Mouse (Mus musculus): ENCODE results near the gene Hcar2. TPM values are rescaled to one million over a fixed set of nuclear protein-coding genes. Genes with fewer than 3 reads are reported as not detected.

Hcar2 gene
- polyA plus RNA-seq, 1 experiment from 2014 or later = 0.13 TPM

- Histone ChIP-seq H3K36me3 (no peaks in the 10 kb centered on the region), H3K4me3 (replicated peaks) (no peak overlapping the region), H3K27ac (replicated peaks) (peak overlapping the region; percentile 43; the same call in 1 of the 2 replicates), H3K9me3 (replicated peaks) (no peaks in the 10 kb centered on the region), H3K9ac (replicated peaks) (no peak overlapping the region), H3K4me2 (no peak overlapping the region), H3K4me1 (no peaks in the 10 kb centered on the region), H3K27me3 (replicated peaks) (no peaks in the 10 kb centered on the region)
- no peak for ATAC-seq (ENCODE audit: low FRiP score)
- 38% methylated on average over 7 of the region's 7 CpGs for WGBS
Measured at GRCm38 (mm10) chr5:123822706-123823105, 42.6 kb downstream of the Hcar2 start.

- no peaks in the 10 kb centered on the region for H3K27me3 ChIP-seq (replicated peaks)
- H3K4me1 ChIP-seq = no peaks in the 10 kb centered on the region
- no peak overlapping the region for H3K27ac ChIP-seq (replicated peaks)
- no peaks in the 10 kb centered on the region for H3K9me3 ChIP-seq (replicated peaks)
- no peak overlapping the region for H3K4me2 ChIP-seq
- H3K4me3 ChIP-seq (replicated peaks) = no peak overlapping the region
- H3K9ac ChIP-seq (replicated peaks) = no peak overlapping the region
- H3K36me3 ChIP-seq = no peaks in the 10 kb centered on the region
- 80% methylated on average over 3 of the region's 3 CpGs for WGBS
- no peak for ATAC-seq (ENCODE audit: low FRiP score)
Measured at GRCm38 (mm10) chr5:123821264-123821571, 44.1 kb downstream of the Hcar2 start.

DNA sequence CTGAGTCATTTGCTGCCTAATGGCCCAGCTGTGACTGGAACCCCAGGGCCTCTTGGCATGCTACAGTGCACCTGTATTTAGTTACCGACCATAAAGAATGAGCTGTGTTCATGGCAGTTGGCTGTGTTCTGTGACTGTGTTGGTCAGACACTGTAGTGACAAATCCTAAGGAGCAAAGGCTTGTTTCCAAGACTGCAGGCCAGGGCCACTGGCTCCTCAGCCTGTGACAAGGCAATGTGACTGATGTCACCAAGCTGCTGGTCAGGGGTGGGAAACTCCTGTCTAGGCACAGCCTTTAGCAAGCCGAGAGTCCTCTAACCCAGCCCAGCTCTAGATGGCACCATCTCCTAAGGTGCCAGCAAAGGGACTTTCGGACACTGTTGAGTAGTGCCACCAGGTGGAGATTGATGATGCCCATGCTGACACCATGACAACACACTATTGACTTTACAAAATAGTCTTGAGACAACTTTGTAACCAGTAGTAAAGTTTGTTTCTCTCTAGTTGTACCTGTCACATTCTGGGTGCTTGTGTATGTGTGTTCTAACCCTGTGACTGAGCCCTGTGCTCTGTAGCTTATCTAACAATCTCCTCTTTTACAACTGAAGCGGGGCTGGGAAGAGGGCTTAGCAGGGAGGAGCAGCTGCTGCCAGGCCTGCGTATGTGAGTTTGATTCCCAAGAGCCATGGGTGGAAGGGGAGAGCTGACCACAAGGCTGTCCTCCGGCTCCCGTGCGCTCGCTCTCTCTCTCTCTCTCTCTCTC, 44.6 kb downstream of the Hcar2 start:
- no peaks in the 10 kb centered on the region for H3K27me3 ChIP-seq (replicated peaks)
- 77% methylated on average over 9 of the region's 9 CpGs for WGBS
- no peak overlapping the region for H3K4me2 ChIP-seq
- no peaks in the 10 kb centered on the region for H3K9me3 ChIP-seq (replicated peaks)
- ATAC-seq (ENCODE audit: low FRiP score) = no peak
- H3K4me3 ChIP-seq (replicated peaks) = no peak overlapping the region
- H3K4me1 ChIP-seq = no peaks in the 10 kb centered on the region
- no peak overlapping the region for H3K9ac ChIP-seq (replicated peaks)
- H3K27ac ChIP-seq (replicated peaks) = no peak overlapping the region
- no peaks in the 10 kb centered on the region for H3K36me3 ChIP-seq

DNA sequence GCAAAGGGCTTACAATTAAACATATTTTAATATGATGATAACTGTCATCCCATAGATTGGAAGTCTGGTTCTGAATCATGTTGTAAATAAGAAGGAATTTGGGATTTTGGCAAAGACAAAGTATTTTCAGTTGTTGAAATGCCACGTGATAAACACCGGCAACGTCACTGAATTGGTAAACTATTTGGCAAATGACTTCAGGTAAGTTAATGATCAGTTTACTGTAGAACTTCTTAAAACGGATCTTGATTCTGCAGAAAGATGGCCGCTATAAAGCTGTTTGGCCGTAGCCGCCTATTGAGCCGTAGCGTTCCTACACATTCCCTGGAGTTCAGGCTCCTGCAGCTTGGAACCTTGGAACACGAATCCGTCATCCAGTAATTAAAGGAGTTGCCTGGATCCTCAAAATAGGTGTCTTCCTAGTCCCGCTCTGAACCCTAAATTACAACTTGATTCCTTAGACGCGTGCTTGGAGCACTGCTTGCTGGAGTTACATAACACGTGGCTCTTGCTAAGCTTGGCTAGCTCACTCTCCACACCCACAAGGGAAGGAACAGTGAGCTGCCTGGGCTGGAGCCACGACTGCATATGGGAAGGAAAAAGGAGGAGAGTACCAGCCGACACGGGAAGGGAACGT, 46.2 kb downstream of the Hcar2 start:
- Histone ChIP-seq H3K4me1 (no peaks in the 10 kb centered on the region), H3K4me2 (no peak overlapping the region), H3K36me3 (no peaks in the 10 kb centered on the region), H3K9ac (replicated peaks) (no peak overlapping the region), H3K27ac (replicated peaks) (no peak overlapping the region), H3K27me3 (replicated peaks) (no peaks in the 10 kb centered on the region), H3K9me3 (replicated peaks) (no peaks in the 10 kb centered on the region), H3K4me3 (replicated peaks) (no peak overlapping the region)
- no peak for ATAC-seq (ENCODE audit: low FRiP score)
- WGBS = 92% methylated on average over 19 of the region's 19 CpGs

GRCm38 (mm10) chr5:123816891-123817290, 48.4 kb downstream of the Hcar2 start:
- Histone ChIP-seq H3K4me1 (no peaks in the 10 kb centered on the region), H3K9me3 (replicated peaks) (no peaks in the 10 kb centered on the region), H3K4me2 (no peak overlapping the region), H3K27me3 (replicated peaks) (no peaks in the 10 kb centered on the region), H3K4me3 (replicated peaks) (no peak overlapping the region), H3K36me3 (no peaks in the 10 kb centered on the region), H3K27ac (replicated peaks) (no peak overlapping the region), H3K9ac (replicated peaks) (no peak overlapping the region)
- 87% methylated on average over 7 of the region's 7 CpGs for WGBS
- no peak for ATAC-seq (ENCODE audit: low FRiP score)

Other genes starting within 250 kb of the Hcar2 start
- gene Clip1, start 180.9 kb downstream of the Hcar2 start, polyA plus RNA-seq (2015; fragmentation: Nextera tagmentation; extraction: Ambion mirVana) = 72.1 and 81.1 TPM in 2 replicates
- gene Zcchc8, start 144.4 kb downstream of the Hcar2 start, polyA plus RNA-seq (2015; fragmentation: Nextera tagmentation; extraction: Ambion mirVana) = 57.0 and 65.8 TPM in 2 replicates
- gene Rsrc2, start 116.1 kb downstream of the Hcar2 start, polyA plus RNA-seq (2015; fragmentation: Nextera tagmentation; extraction: Ambion mirVana) = 117 and 123 TPM in 2 replicates
- 4.7 and 9.1 TPM in 2 replicates for gene Kntc1, start 115.8 kb downstream of the Hcar2 start, polyA plus RNA-seq (2015; fragmentation: Nextera tagmentation; extraction: Ambion mirVana)
- 0.49 and 0.65 TPM in 2 replicates for gene Hcar1, start 14.5 kb upstream of the Hcar2 start, polyA plus RNA-seq (2015; fragmentation: Nextera tagmentation; extraction: Ambion mirVana)
- 120 and 123 TPM in 2 replicates for gene Denr, start 41.7 kb upstream of the Hcar2 start, polyA plus RNA-seq (2015; fragmentation: Nextera tagmentation; extraction: Ambion mirVana)
- 4.3 and 5.9 TPM in 2 replicates for gene Gm43518, start 61.9 kb upstream of the Hcar2 start, polyA plus RNA-seq (2015; fragmentation: Nextera tagmentation; extraction: Ambion mirVana)
- 5.0 and 6.6 TPM in 2 replicates for gene Ccdc62, start 65.2 kb upstream of the Hcar2 start, polyA plus RNA-seq (2015; fragmentation: Nextera tagmentation; extraction: Ambion mirVana)
- gene Hip1r, start 108.1 kb upstream of the Hcar2 start, polyA plus RNA-seq (2015; fragmentation: Nextera tagmentation; extraction: Ambion mirVana) = 24.1 and 31.0 TPM in 2 replicates
- 48.8 and 50.4 TPM in 2 replicates for gene Vps37b, start 166.8 kb upstream of the Hcar2 start, polyA plus RNA-seq (2015; fragmentation: Nextera tagmentation; extraction: Ambion mirVana)
- 22.1 and 23.2 TPM in 2 replicates for gene Abcb9, start 230.3 kb upstream of the Hcar2 start, polyA plus RNA-seq (2015; fragmentation: Nextera tagmentation; extraction: Ambion mirVana)
- 39.5 and 43.7 TPM in 2 replicates for gene Ogfod2, start 246.8 kb upstream of the Hcar2 start, polyA plus RNA-seq (2015; fragmentation: Nextera tagmentation; extraction: Ambion mirVana)